Mouse (Mus musculus) MEL (cell line): ENCODE measurements around the gene Dph3.

Experiments
- CTCF ChIP-seq, 3 experiments: IDR thresholded peaks in 2 of 3; conservative IDR thresholded peaks in 1 of 3; 2 replicates each; pipeline ENCODE4 v1.5.1; 2011 to 2012; ENCODE audit warnings: low read length in 3 of 3, low read depth in 2 of 3, mild to moderate bottlenecking in 2 of 3, improper control_type of control experiment in 1 of 3, inconsistent platforms in 1 of 3, mixed read lengths in 1 of 3, moderate library complexity in 1 of 3; ENCODE audit not compliant: control insufficient read depth in 1 of 3, insufficient read depth in 1 of 3, poor library complexity in 1 of 3, severe bottlenecking in 1 of 3
- E2F4 ChIP-seq: IDR thresholded peaks from 2 replicates; pipeline ENCODE4 v1.6.1; 2011; ENCODE audit warnings: low read depth, low read length, improper control_type of control experiment, borderline replicate concordance
- GABPA ChIP-seq: IDR thresholded peaks from 2 replicates; pipeline ENCODE4 v1.6.1; 2012; ENCODE audit warnings: low read depth, mild to moderate bottlenecking, inconsistent platforms, low read length, improper control_type of control experiment, moderate library complexity
- NRF1 ChIP-seq: IDR thresholded peaks from 2 replicates; pipeline ENCODE4 v1.6.1; 2014; ENCODE audit warnings: low read depth, mild to moderate bottlenecking, inconsistent platforms, low read length, improper control_type of control experiment, moderate library complexity; ENCODE audit not compliant: poor library complexity, insufficient read depth, severe bottlenecking
- POLR2A ChIP-seq, 2 experiments: IDR thresholded peaks; 2 replicates each; pipeline ENCODE4 v1.6.1; 2011 to 2012; ENCODE audit warnings: low read length in 2 of 2, mild to moderate bottlenecking in 2 of 2, control low read depth in 1 of 2, improper control_type of control experiment in 1 of 2, low read depth in 1 of 2, moderate library complexity in 1 of 2; ENCODE audit not compliant: control insufficient read depth in 1 of 2, insufficient read depth in 1 of 2, poor library complexity in 1 of 2
- POLR2AphosphoS2 ChIP-seq: IDR thresholded peaks from 2 replicates; pipeline ENCODE4 v1.6.1; 2011; ENCODE audit warnings: low read length, improper control_type of control experiment
- POLR2AphosphoS5 ChIP-seq: IDR thresholded peaks from 2 replicates; pipeline ENCODE4 v1.6.1; 2012; ENCODE audit warnings: low read depth, borderline replicate concordance, mild to moderate bottlenecking, inconsistent platforms, low read length, moderate library complexity, mixed read lengths
- RCOR1 ChIP-seq: IDR thresholded peaks from 2 replicates; pipeline ENCODE4 v1.6.1; 2012; ENCODE audit warnings: low read depth, mild to moderate bottlenecking, inconsistent platforms, low read length, improper control_type of control experiment
- USF1 ChIP-seq: IDR thresholded peaks from 2 replicates; pipeline ENCODE4 v1.6.1; 2014; ENCODE audit warnings: low read depth, mild to moderate bottlenecking, inconsistent platforms, low read length, improper control_type of control experiment, moderate library complexity
- USF2 ChIP-seq, 2 experiments: IDR thresholded peaks; 2 replicates each; pipeline ENCODE4 v1.6.1; 2011 to 2012; ENCODE audit warnings: improper control_type of control experiment in 2 of 2, low read length in 2 of 2, borderline replicate concordance in 1 of 2, inconsistent platforms in 1 of 2, low read depth in 1 of 2, mild to moderate bottlenecking in 1 of 2; ENCODE audit not compliant: insufficient read depth in 1 of 2
- ZC3H11A ChIP-seq: IDR thresholded peaks from 2 replicates; pipeline ENCODE4 v1.6.1; 2012; ENCODE audit warnings: low read depth, mild to moderate bottlenecking, inconsistent platforms, low read length, improper control_type of control experiment
- ZNF384 ChIP-seq: IDR thresholded peaks from 2 replicates; pipeline ENCODE4 v1.6.1; 2012; ENCODE audit warnings: low read depth, mild to moderate bottlenecking, inconsistent platforms, low read length, improper control_type of control experiment

DNA sequence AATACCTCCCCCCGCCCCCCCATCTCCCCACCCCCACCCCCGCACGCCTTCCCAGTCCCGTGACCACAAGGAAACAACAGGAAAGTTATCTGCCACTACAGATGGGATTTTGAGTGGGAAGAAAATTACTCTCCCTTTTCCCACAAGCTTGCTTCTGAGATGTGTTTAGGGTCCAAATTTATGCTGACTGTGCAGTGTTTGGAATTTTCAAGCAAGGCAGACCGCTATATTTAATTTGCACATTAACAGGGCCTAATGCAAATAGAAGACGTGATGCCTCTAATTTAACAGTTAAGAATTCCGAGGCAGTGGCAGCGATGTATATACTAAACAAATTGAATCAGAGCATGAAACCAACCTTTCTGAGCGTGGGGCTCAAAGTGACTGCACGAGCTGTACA is 30.7 kb downstream of the Dph3 start:
- TF ChIP-seq POLR2AphosphoS2 (no peak), CTCF (IDR thresholded peaks at IDR 0.05 in 2 of 3, conservative IDR thresholded peaks at IDR 0.05 in 1 of 3; ENCODE audit: control insufficient read depth in 1 of 3, insufficient read depth in 1 of 3, low read depth in 2 of 3, low read length in 3 of 3, poor library complexity in 1 of 3, severe bottlenecking in 1 of 3) (no peak), POLR2A (IDR thresholded peaks at IDR 0.05; ENCODE audit: control insufficient read depth in 1 of 2, insufficient read depth in 1 of 2, low read depth in 1 of 2, low read length in 2 of 2, poor library complexity in 1 of 2) (no peak), GABPA (no peak), RCOR1 (no peak), E2F4 (no peak), NRF1 (no peak), POLR2AphosphoS5 (no peak), USF1 (no peak), ZC3H11A (no peak), USF2 (IDR thresholded peaks at IDR 0.05; ENCODE audit: borderline replicate concordance in 1 of 2, insufficient read depth in 1 of 2, low read depth in 1 of 2, low read length in 2 of 2) (no peak), ZNF384 (no peak)
